Mouse (Mus musculus) ES-E14 (cell line): ENCODE measurements at regions not wholly inside any gene's neighbourhood (a gene's known extent, or its start where the extent isn't known, plus 50 kb on each side); places are given as distances from the start of the nearest gene placed in this dataset.

ENCODE experiments used
- DNase-seq: peaks from one replicate; pipeline ENCODE4 v3.0.0-alpha.2; 2013; ENCODE audit warnings: low read depth, low spot score
- H3K27ac ChIP-seq: 2 replicates; pipeline ENCODE4 v1.5.1; 2012; ENCODE audit warnings: low read depth, mild to moderate bottlenecking, low read length, moderate library complexity, mixed read lengths; ENCODE audit not compliant: poor library complexity, insufficient read depth, severe bottlenecking
- H3K36me3 ChIP-seq: 2 replicates; pipeline ENCODE4 v1.6.1; 2012; ENCODE audit warnings: mild to moderate bottlenecking, low read length, moderate library complexity, mixed read lengths; ENCODE audit not compliant: control insufficient read depth, poor library complexity, insufficient read depth, severe bottlenecking
- H3K4me1 ChIP-seq, 2 experiments: fragments of 150-350 bp in 1 of 2; sonication (generic) in 1 of 2; 2 replicates each; pipeline ENCODE4 v1.6.1; 2012; ENCODE audit warnings: low read length in 2 of 2, mild to moderate bottlenecking in 1 of 2, mixed read lengths in 1 of 2; ENCODE audit not compliant: control insufficient read depth in 2 of 2, insufficient read depth in 2 of 2, poor library complexity in 1 of 2
- H3K4me3 ChIP-seq, 2 experiments: fragments of 150-350 bp in 1 of 2; sonication (generic) in 1 of 2; 2 replicates each; pipeline ENCODE4 v1.5.1; 2012; ENCODE audit warnings: low read length in 2 of 2, low read depth in 1 of 2, mild to moderate bottlenecking in 1 of 2, mixed read lengths in 1 of 2; ENCODE audit not compliant: insufficient read depth in 1 of 2, poor library complexity in 1 of 2, severe bottlenecking in 1 of 2
- H3K9ac ChIP-seq: 2 replicates; pipeline ENCODE4 v1.6.1; 2012; ENCODE audit warnings: low read depth, mild to moderate bottlenecking, low read length, mixed read lengths; ENCODE audit not compliant: poor library complexity, insufficient read depth, severe bottlenecking
- H3K9me3 ChIP-seq: fragments of 150-350 bp; sonication (generic); 2 replicates; pipeline ENCODE4 v1.6.1; 2012; ENCODE audit warnings: low read depth, mild to moderate bottlenecking, low read length; ENCODE audit not compliant: control insufficient read depth, insufficient read depth
- CHD2 ChIP-seq: IDR thresholded peaks from 2 replicates; pipeline ENCODE4 v1.6.1; 2014; ENCODE audit warnings: mild to moderate bottlenecking, low read depth, low read length, inconsistent platforms
- HCFC1 ChIP-seq: IDR thresholded peaks from 2 replicates; pipeline ENCODE4 v1.6.1; 2012; ENCODE audit warnings: low read length, inconsistent platforms, borderline replicate concordance; ENCODE audit not compliant: insufficient read depth
- MAFK ChIP-seq: IDR thresholded peaks from 2 replicates; pipeline ENCODE4 v1.6.1; 2014; ENCODE audit warnings: mild to moderate bottlenecking, low read depth, low read length, inconsistent platforms; ENCODE audit not compliant: insufficient read depth
- ZC3H11A ChIP-seq: IDR thresholded peaks from 2 replicates; pipeline ENCODE4 v1.6.1; 2012; ENCODE audit warnings: low read depth, mild to moderate bottlenecking, inconsistent platforms, low read length, borderline replicate concordance
- ZNF384 ChIP-seq: IDR thresholded peaks from 2 replicates; pipeline ENCODE4 v1.6.1; 2012; ENCODE audit warnings: low read depth, low read length, inconsistent platforms
- in situ Hi-C, 2 experiments: fragments of 600-800 bp; cut with MboI; formaldehyde crosslinking; loops; one replicate each; pipeline ENCODE4 v1.15.1; 2025; ENCODE audit warnings: low sequenced_read_pairs in 2 of 2, inconsistent platforms in 1 of 2; ENCODE audit not compliant: unreplicated experiment in 2 of 2

DNA sequence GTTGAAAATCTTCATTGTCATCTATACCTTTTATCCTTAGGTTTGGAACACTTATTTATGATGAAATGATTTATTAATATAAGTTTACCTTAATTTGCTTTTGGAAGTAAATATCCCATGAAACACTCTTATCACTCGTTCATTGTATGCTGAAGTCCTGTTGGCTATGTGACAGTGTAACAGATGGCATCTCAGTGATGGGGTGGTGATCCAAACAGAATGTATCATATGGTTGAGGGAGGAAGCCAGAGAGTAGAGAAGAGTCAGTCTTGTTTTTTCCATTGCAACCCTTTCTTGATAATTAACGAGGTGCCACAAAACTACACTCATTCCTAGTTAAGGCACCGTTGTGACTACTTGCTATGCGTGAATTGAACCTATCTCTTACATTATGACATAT lies 134.3 kb upstream of the Gria4 start:
- no peak overlapping the region for H3K9ac ChIP-seq
- in situ Hi-C loops: no loop called here
- no peaks in the 10 kb centered on the region for H3K4me1 ChIP-seq
- no peak for TF ChIP-seq HCFC1
- no peak for TF ChIP-seq ZC3H11A
- no peak for TF ChIP-seq MAFK
- TF ChIP-seq ZNF384: no peak
- no peak for TF ChIP-seq CHD2
- no peak overlapping the region for H3K4me3 ChIP-seq
- no peaks in the 10 kb centered on the region for H3K9me3 ChIP-seq
- H3K27ac ChIP-seq: no peak overlapping the region
- H3K36me3 ChIP-seq: no peaks in the 10 kb centered on the region
- DNase-seq: no peak

DNA sequence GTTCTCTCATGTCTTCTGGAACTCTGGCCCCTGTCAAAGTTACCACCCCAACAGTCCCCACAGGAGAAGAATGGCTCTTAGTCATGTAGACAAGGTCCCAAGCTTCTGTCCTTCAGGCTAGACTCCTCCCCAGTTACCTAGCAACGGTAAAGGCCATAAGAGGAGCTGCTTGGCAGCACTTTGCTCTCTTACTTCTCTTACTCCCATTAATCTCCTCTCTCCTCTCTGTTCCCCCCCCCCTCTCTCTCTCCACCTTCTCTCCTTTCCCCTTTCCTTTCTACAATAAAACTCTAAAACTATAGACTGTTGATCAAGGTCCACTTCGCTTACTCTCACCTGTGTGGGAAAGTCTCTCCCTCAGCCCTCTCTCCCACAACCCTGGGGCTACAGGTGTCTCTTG lies 114.5 kb upstream of the Gria4 start:
- Histone ChIP-seq H3K36me3 (no peaks in the 10 kb centered on the region), H3K4me3 (no peak overlapping the region), H3K9ac (no peak overlapping the region), H3K4me1 (no peaks in the 10 kb centered on the region), H3K27ac (no peak overlapping the region), H3K9me3 (no peaks in the 10 kb centered on the region)
- TF ChIP-seq ZNF384 (no peak), HCFC1 (no peak), ZC3H11A (no peak), CHD2 (no peak), MAFK (no peak)
- in situ Hi-C loops: no loop called here
- no peak for DNase-seq

DNA sequence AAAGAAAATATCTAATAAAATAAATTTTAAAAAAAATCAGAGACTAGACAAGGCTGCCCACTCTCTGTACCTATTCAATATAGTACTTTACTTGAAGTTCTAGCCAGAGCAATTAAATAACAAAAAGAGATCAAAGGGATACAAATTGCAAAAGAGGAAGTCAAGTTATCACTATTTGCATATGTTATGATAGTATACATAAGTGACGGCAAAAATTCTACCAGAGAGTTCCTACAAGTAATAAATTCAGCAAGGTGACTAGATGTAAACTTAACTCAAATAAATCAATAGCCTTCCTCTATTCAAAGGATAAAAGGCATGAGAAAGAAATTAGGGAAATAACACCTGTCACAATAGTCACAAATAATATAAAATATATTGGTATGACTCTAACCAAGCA lies 89.4 kb upstream of the Gria4 start:
- H3K36me3 ChIP-seq: no peaks in the 10 kb centered on the region
- H3K9ac ChIP-seq: no peak overlapping the region
- TF ChIP-seq MAFK (no peak), HCFC1 (no peak), CHD2 (no peak), ZNF384 (no peak), ZC3H11A (no peak)
- DNase-seq: no peak
- H3K27ac ChIP-seq: no peak overlapping the region
- no peaks in the 10 kb centered on the region for H3K4me1 ChIP-seq
- no peak overlapping the region for H3K4me3 ChIP-seq
- no peaks in the 10 kb centered on the region for H3K9me3 ChIP-seq
- in situ Hi-C loops: no loop called here
